Comparison of ENCODE assay signal across 16 mouse cellular contexts in genomic region chr17:64398114-64398692, GRCm38 (mm10).
DNase-seq lines count a peak whose midpoint lies in the region; TF ChIP-seq lines count a peak whose summit lies in the region.
"Had no signal": no experiment of that assay in that cellular context is flagged by ENCODE, and none has a peak within 500 bp of the region (broad histone marks: within the 10 kb centered on the region; RNA-seq: fewer than 3 reads in every experiment).

No protein-coding gene starts in this region.

- no peak for TF ChIP-seq POLR2A in CH12.LX (IDR thresholded peaks at IDR 0.05; ENCODE audit: low read depth, low read length)
- no peak for TF ChIP-seq POLR2A in cerebellum, adult 2 months (IDR thresholded peaks at IDR 0.05; ENCODE audit: borderline replicate concordance, insufficient read depth, low read length)

- no peak for TF ChIP-seq CTCF in CH12.LX (conservative IDR thresholded peaks at IDR 0.05 in 1 of 2, IDR thresholded peaks at IDR 0.05 in 1 of 2; ENCODE audit: low read depth in 2 of 2, low read length in 2 of 2)
- TF ChIP-seq CTCF in cerebellum, adult 2 months (IDR thresholded peaks at IDR 0.05; ENCODE audit: borderline replicate concordance, insufficient read depth, low read depth, low read length), result no peak

- no peaks in the 10 kb centered on the region for H3K9me3 ChIP-seq in CH12.LX (replicated peaks; ENCODE audit: low read length)
- H3K9me3 ChIP-seq: forebrain, embryonic 15.5 days; hindbrain, embryonic 12.5 days; liver, embryonic 13.5 days had no signal

- no peak overlapping the region for H3K27ac ChIP-seq in CH12.LX (ENCODE audit: insufficient read depth, low read depth)
- H3K27ac ChIP-seq in cerebellum, adult 2 months (ENCODE audit: insufficient read depth, low read length), result no peak overlapping the region
- H3K27ac ChIP-seq: forebrain, embryonic 15.5 days; hindbrain, embryonic 12.5 days; layer of hippocampus, adult 2 months; liver, embryonic 13.5 days had no signal

- no peak overlapping the region for H3K4me3 ChIP-seq in CH12.LX (replicated peaks in 1 of 3; ENCODE audit: low read depth in 2 of 3, low read length in 2 of 3, poor library complexity in 1 of 3)
- H3K4me3 ChIP-seq in cerebellum, adult 2 months (replicated peaks; ENCODE audit: insufficient read depth, low read depth, low read length), result no peak overlapping the region
- H3K4me3 ChIP-seq: forebrain, embryonic 15.5 days; hindbrain, embryonic 12.5 days; layer of hippocampus, adult 2 months; liver, embryonic 13.5 days had no signal

- no peak for TF ChIP-seq EP300 in CH12.LX (IDR thresholded peaks at IDR 0.05; ENCODE audit: low read length)

- no peak overlapping the region for H3K9ac ChIP-seq in CH12.LX (ENCODE audit: insufficient read depth, low read depth)
- H3K9ac ChIP-seq: forebrain, embryonic 15.5 days; heart, embryonic 13.5 days; hindbrain, embryonic 12.5 days; liver, embryonic 13.5 days had no signal

- no peaks in the 10 kb centered on the region for H3K36me3 ChIP-seq in CH12.LX (replicated peaks in 1 of 2; ENCODE audit: control insufficient read depth in 1 of 2, insufficient read depth in 1 of 2, low read length in 1 of 2)
- H3K36me3 ChIP-seq: forebrain, embryonic 15.5 days; heart, embryonic 13.5 days; hindbrain, embryonic 12.5 days; liver, embryonic 13.5 days had no signal

- DNase-seq in embryo, embryonic 10.5 days (ENCODE audit: low spot score), result peak; percentile 16
- DNase-seq in embryo, embryonic 10 days (ENCODE audit: low spot score), result no peak
- DNase-seq in CH12.LX (ENCODE audit: extremely low read depth), result no peak
- peak; percentile 25 for DNase-seq in forelimb bud, embryonic 11.5 days (ENCODE audit: low read depth, low spot score)
- DNase-seq in lung, postnatal 36 days, result peak; percentile 28
- no peak for DNase-seq in ovary, postnatal 14 days (ENCODE audit: low spot score)
- DNase-seq in gastrocnemius, postnatal 4 days (ENCODE audit: low spot score in 2 of 2), result no peak
- DNase-seq in cerebellum, adult 2 months, result no peak
- DNase-seq: cerebellum, postnatal 36 days; gastrocnemius, postnatal 14 days; liver, embryonic 13.5 days had no signal

- no peak for TF ChIP-seq RAD21 in CH12.LX (IDR thresholded peaks at IDR 0.05; ENCODE audit: low read depth, low read length)

- no peak overlapping the region for H3K4me2 ChIP-seq in CH12.LX (ENCODE audit: insufficient read depth, low read depth, poor library complexity, severe bottlenecking)
- H3K4me2 ChIP-seq: forebrain, embryonic 15.5 days; hindbrain, embryonic 12.5 days; liver, embryonic 13.5 days; midbrain, embryonic 11.5 days had no signal

- no peaks in the 10 kb centered on the region for H3K27me3 ChIP-seq in CH12.LX (replicated peaks)
- H3K27me3 ChIP-seq in cerebellum, adult 2 months (ENCODE audit: control insufficient read depth, insufficient read depth, low read length), result no peaks in the 10 kb centered on the region
- H3K27me3 ChIP-seq: forebrain, embryonic 15.5 days; heart, embryonic 13.5 days; hindbrain, embryonic 12.5 days; liver, embryonic 13.5 days had no signal

- H3K4me1 ChIP-seq in CH12.LX (ENCODE audit: control insufficient read depth in 1 of 2, insufficient read depth in 2 of 2), result peaks cover 0 to 16% of the 10 kb centered on the region in 2 experiments; a peak in 2 of 4 replicates
- no peaks in the 10 kb centered on the region for H3K4me1 ChIP-seq in cerebellum, adult 2 months (ENCODE audit: control insufficient read depth, insufficient read depth, low read length)
- H3K4me1 ChIP-seq: forebrain, embryonic 15.5 days; heart, embryonic 13.5 days; hindbrain, embryonic 12.5 days; liver, embryonic 13.5 days had no signal

- dilution Hi-C loops in CH12.LX (cut with MboI; ENCODE audit: extremely low pct_ligation_motif_present, extremely low pct_unique_long_range_greater_than_20kb, low sequenced_read_pairs), result no loop called here

- H3K79me2 ChIP-seq in CH12.LX (replicated peaks; ENCODE audit: control insufficient read depth, extremely low read depth, insufficient read depth, poor library complexity, severe bottlenecking), result no peaks in the 10 kb centered on the region

- in situ Hi-C loops in CH12.LX (cut with MboI; ENCODE audit: low pct_ligation_motif_present, low pct_unique_long_range_greater_than_20kb, low sequenced_read_pairs), result loop anchor here (25.0 kb wide), 2 partner anchors 361 to 436 kb away; no protein-coding TSS in a partner anchor

- WGBS in cerebellum, adult 2 months, result 85% methylated on average over 9 of the region's 9 CpGs

TF ChIP-seq in CH12.LX, 34 proteins besides CTCF, POLR2A, EP300 and RAD21:
- TF ChIP-seq ZNF384 (IDR thresholded peaks at IDR 0.05; ENCODE audit: low read depth, low read length) (peak; percentile 6; the same call in 1 of the 2 replicates), E2F4 (IDR thresholded peaks at IDR 0.05; ENCODE audit: insufficient replicate concordance, low read depth, low read length) (no peak)

Comparison
In these comparisons a context has a peak if more than half of its experiments do, and no peak if none do; other contexts are left out.
1. DNase-seq: peak in embryo, embryonic 10.5 days (single experiment), forelimb bud, embryonic 11.5 days (single experiment) and lung, postnatal 36 days (single experiment); none in embryo, embryonic 10 days (single experiment), CH12.LX (single experiment), ovary, postnatal 14 days (single experiment), gastrocnemius, postnatal 4 days (0 of 2) and cerebellum, adult 2 months (0 of 2).